Mouse (Mus musculus): Measurements from ENCODE around the gene Pde8a. TPM values are rescaled to one million over a fixed set of nuclear protein-coding genes. Genes with fewer than 3 reads are reported as not detected.

Gene Pde8a
- total and polyA plus RNA-seq, 2 experiments from 2014 or later = 1.1 to 2.7 TPM

- DNase-seq (no peak), ATAC-seq (no peak)
- Histone ChIP-seq H3K36me3 (ENCODE audit: insufficient read depth) (no peaks in the 10 kb centered on the region), H3K4me2 (ENCODE audit: low read depth) (no peak overlapping the region), H3K27me3 (ENCODE audit: insufficient read depth, low read length) (no peaks in the 10 kb centered on the region), H3K4me1 (ENCODE audit: insufficient read depth) (0 out of 2 replicates have a peak, but pooled peaks cover 4% of the 10 kb centered on the region), H3K9me3 (ENCODE audit: low read length) (no peaks in the 10 kb centered on the region), H3K9ac (no peak overlapping the region), H3K4me3 (ENCODE audit: low read depth, low read length) (no peak overlapping the region), H3K27ac (ENCODE audit: low read depth, low read length) (no peak overlapping the region)
- TF ChIP-seq CTCF (IDR thresholded peaks at IDR 0.05; ENCODE audit: low read depth) = no peak
- WGBS = 94% methylated on average over 3 of the region's 3 CpGs
Measured at GRCm38 (mm10) chr7:81256773-81257172, 43.4 kb downstream of the Pde8a start.

GRCm38 (mm10) chr7:81261548-81261947 is 48.2 kb downstream of the Pde8a start:
- no peaks in the 10 kb centered on the region for H3K36me3 ChIP-seq (ENCODE audit: insufficient read depth)
- 52% methylated on average over 7 of the region's 7 CpGs for WGBS
- no peak for TF ChIP-seq CTCF (IDR thresholded peaks at IDR 0.05; ENCODE audit: low read depth)
- DNase-seq (no peak), ATAC-seq (peak; percentile 36; the same call in 1 of the 2 replicates)
- 0 out of 2 replicates have a peak, but pooled peaks cover 4% of the 10 kb centered on the region for H3K4me1 ChIP-seq (ENCODE audit: insufficient read depth)
- H3K27me3 ChIP-seq (ENCODE audit: insufficient read depth, low read length) = no peaks in the 10 kb centered on the region
- H3K4me2 ChIP-seq (ENCODE audit: low read depth) = no peak overlapping the region
- H3K9me3 ChIP-seq (ENCODE audit: low read length) = no peaks in the 10 kb centered on the region
- no peak overlapping the region for H3K9ac ChIP-seq
- no peak overlapping the region for H3K4me3 ChIP-seq (ENCODE audit: low read depth, low read length)
- peak overlapping the region; percentile 40; the same call in 1 of the 2 replicates for H3K27ac ChIP-seq (ENCODE audit: low read depth, low read length)

DNA sequence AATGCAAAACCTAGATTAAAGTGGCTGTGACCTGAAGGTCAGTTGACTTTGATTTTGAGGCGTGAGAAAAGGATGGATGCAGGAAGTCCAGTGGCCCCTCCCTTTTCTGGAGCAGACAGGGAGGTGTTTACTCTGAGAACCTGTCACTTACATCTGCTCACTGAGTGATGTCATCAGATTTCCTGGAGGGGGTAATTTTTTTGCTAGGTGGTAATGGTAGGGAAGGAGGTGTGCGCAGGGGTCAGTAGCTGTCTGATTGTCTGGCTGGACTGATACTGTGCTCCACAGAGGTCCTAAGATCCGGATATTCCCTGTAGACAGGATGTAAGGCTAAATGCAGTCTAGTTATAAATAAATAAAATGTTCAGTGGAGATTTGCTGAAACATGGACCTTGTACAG is 59.5 kb downstream of the Pde8a start:
- Histone ChIP-seq H3K36me3 (ENCODE audit: insufficient read depth) (no peaks in the 10 kb centered on the region), H3K9me3 (ENCODE audit: low read length) (no peaks in the 10 kb centered on the region), H3K4me1 (ENCODE audit: insufficient read depth) (no peaks in the 10 kb centered on the region), H3K27me3 (ENCODE audit: insufficient read depth, low read length) (no peaks in the 10 kb centered on the region), H3K4me3 (ENCODE audit: low read depth, low read length) (no peak overlapping the region), H3K9ac (no peak overlapping the region), H3K27ac (ENCODE audit: low read depth, low read length) (no peak overlapping the region), H3K4me2 (ENCODE audit: low read depth) (no peak overlapping the region)
- TF ChIP-seq CTCF (IDR thresholded peaks at IDR 0.05; ENCODE audit: low read depth) = no peak
- DNase-seq (no peak), ATAC-seq (no peak)
- 85% methylated on average over 3 of the region's 3 CpGs for WGBS

GRCm38 (mm10) chr7:81278966-81279365 is 65.6 kb downstream of the Pde8a start:
- H3K9ac ChIP-seq = no peak overlapping the region
- H3K36me3 ChIP-seq (ENCODE audit: insufficient read depth) = no peaks in the 10 kb centered on the region
- WGBS = 88% methylated on average over 6 of the region's 6 CpGs
- DNase-seq (no peak), ATAC-seq (no peak)
- H3K27ac ChIP-seq (ENCODE audit: low read depth, low read length) = no peak overlapping the region
- H3K4me1 ChIP-seq (ENCODE audit: insufficient read depth) = no peaks in the 10 kb centered on the region
- H3K27me3 ChIP-seq (ENCODE audit: insufficient read depth, low read length) = no peaks in the 10 kb centered on the region
- no peak for TF ChIP-seq CTCF (IDR thresholded peaks at IDR 0.05; ENCODE audit: low read depth)
- no peaks in the 10 kb centered on the region for H3K9me3 ChIP-seq (ENCODE audit: low read length)
- H3K4me2 ChIP-seq (ENCODE audit: low read depth) = no peak overlapping the region
- H3K4me3 ChIP-seq (ENCODE audit: low read depth, low read length) = no peak overlapping the region

- H3K9ac ChIP-seq = no peak overlapping the region
- H3K4me1 ChIP-seq (ENCODE audit: insufficient read depth) = no peaks in the 10 kb centered on the region
- ATAC-seq = no peak
Measured at GRCm38 (mm10) chr7:81281240-81281639, 67.8 kb downstream of the Pde8a start.

GRCm38 (mm10) chr7:81286456-81286855 is 73.1 kb downstream of the Pde8a start:
- Histone ChIP-seq H3K4me1 (ENCODE audit: insufficient read depth) (no peaks in the 10 kb centered on the region), H3K4me2 (ENCODE audit: low read depth) (no peak overlapping the region), H3K4me3 (ENCODE audit: low read depth, low read length) (no peak overlapping the region), H3K9ac (no peak overlapping the region), H3K27me3 (ENCODE audit: insufficient read depth, low read length) (no peaks in the 10 kb centered on the region), H3K27ac (ENCODE audit: low read depth, low read length) (no peak overlapping the region), H3K9me3 (ENCODE audit: low read length) (no peaks in the 10 kb centered on the region), H3K36me3 (ENCODE audit: insufficient read depth) (no peaks in the 10 kb centered on the region)
- WGBS = 38% methylated on average over 7 of the region's 7 CpGs
- no peak for DNase-seq
- TF ChIP-seq CTCF (IDR thresholded peaks at IDR 0.05; ENCODE audit: low read depth) = no peak
- no peak for ATAC-seq

More at GRCm38 (mm10) chr7:81281240-81281639, 67.8 kb downstream of the Pde8a start:
- Histone ChIP-seq H3K27me3 (ENCODE audit: insufficient read depth, low read length) (no peaks in the 10 kb centered on the region), H3K4me2 (ENCODE audit: low read depth) (no peak overlapping the region), H3K9me3 (ENCODE audit: low read length) (no peaks in the 10 kb centered on the region), H3K27ac (ENCODE audit: low read depth, low read length) (no peak overlapping the region), H3K4me3 (ENCODE audit: low read depth, low read length) (no peak overlapping the region), H3K36me3 (ENCODE audit: insufficient read depth) (no peaks in the 10 kb centered on the region)
- WGBS = 98% methylated on average over 1 of the region's 1 CpGs
- DNase-seq = no peak
- TF ChIP-seq CTCF (IDR thresholded peaks at IDR 0.05; ENCODE audit: low read depth) = no peak

GRCm38 (mm10) chr7:81286946-81287345 is 73.5 kb downstream of the Pde8a start:
- H3K4me1 ChIP-seq (ENCODE audit: insufficient read depth) = no peaks in the 10 kb centered on the region
- ATAC-seq = no peak; the same call in 1 of the 2 replicates
- DNase-seq = no peak
- TF ChIP-seq CTCF (IDR thresholded peaks at IDR 0.05; ENCODE audit: low read depth) = peak; percentile 29; the same call in 1 of the 2 replicates
- no peaks in the 10 kb centered on the region for H3K27me3 ChIP-seq (ENCODE audit: insufficient read depth, low read length)
- no peak overlapping the region for H3K4me2 ChIP-seq (ENCODE audit: low read depth)
- H3K9ac ChIP-seq = no peak overlapping the region
- no peak overlapping the region for H3K27ac ChIP-seq (ENCODE audit: low read depth, low read length)
- no peaks in the 10 kb centered on the region for H3K9me3 ChIP-seq (ENCODE audit: low read length)
- no peaks in the 10 kb centered on the region for H3K36me3 ChIP-seq (ENCODE audit: insufficient read depth)
- H3K4me3 ChIP-seq (ENCODE audit: low read depth, low read length) = no peak overlapping the region
- 68% methylated on average over 8 of the region's 8 CpGs for WGBS

Data from forebrain, postnatal 0 days (tissue).